Mouse (Mus musculus) neutrophil, adult 83 days (primary cell): ENCODE data around the gene Dtl. TPM values are rescaled to one million over a fixed set of nuclear protein-coding genes. Genes with fewer than 3 reads are reported as not detected.

Source experiments
- total RNA-seq, 2 experiments: library from RNA; stranded (reverse); gene quantifications; one replicate each; pipeline ENCODE4 v1.2.4; 2023

Gene Dtl
- total RNA-seq: 10 to 100 TPM; 36.3 to 37.5 TPM

DNA sequence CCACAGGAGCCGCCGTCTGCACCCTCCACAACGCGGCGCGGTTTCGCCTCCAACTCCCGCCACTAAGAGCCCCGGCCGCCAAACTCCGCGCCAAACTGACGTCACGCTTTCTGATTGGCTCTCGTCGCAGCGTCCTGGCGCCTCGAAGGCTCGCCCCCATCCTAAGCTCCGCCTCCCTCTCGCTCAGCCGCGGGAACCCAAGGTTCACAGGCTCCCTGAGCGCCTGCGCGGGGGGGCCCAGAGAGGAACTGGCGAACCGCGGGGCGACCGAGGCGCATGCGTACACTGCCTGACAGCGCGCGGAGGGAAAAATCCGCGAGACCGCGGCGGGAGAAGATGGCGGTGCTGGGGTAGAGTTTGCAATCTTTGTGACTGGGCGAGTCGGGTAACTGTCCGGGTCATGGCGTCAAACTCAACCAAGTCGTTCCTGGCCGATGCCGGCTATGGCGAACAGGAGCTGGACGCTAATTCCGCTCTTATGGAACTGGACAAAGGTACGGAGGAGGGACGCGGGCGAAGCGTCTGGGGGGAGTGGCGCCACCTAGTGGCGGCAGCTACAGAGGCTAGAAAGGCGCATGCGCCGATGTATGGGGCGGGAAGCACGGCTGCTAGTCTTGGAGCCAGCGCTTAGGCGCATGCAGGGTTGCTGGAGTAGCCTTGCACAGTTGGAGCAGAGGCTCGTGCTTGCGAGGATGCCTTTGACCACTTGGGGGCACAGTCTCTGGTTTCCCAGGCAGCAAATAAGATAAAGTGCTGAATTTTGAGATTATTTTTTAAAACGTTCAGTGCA lies at the start of gene Dtl, which contains the start of gene Ints7:
Gene Dtl (minus strand): TSS at position 87 of the 790 bp plus-strand sequence.
Gene Ints7 (plus strand): TSS at position 179 of the 790 bp plus-strand sequence.

Other genes with a start within 250 kb of the Dtl start
- 1 to 10 TPM; 4.0 to 4.3 TPM for gene Tmem206, start 249.6 kb downstream of the Dtl start, total RNA-seq
- 100 to 1,000 TPM; 305 to 324 TPM for gene Ppp2r5a, start 172.3 kb downstream of the Dtl start, total RNA-seq
- gene Ints7, start 92 bp upstream of the Dtl start, total RNA-seq: 10 to 100 TPM; 28.8 to 30.7 TPM
- 10 to 100 TPM; 66.0 to 67.2 TPM for gene Lpgat1, start 142.3 kb upstream of the Dtl start, total RNA-seq
- 10 to 100 TPM; 24.8 to 28.8 TPM for gene Nek2, start 245.9 kb upstream of the Dtl start, total RNA-seq